Mouse (Mus musculus): Measurements from ENCODE around the gene Gm13272. TPM values are rescaled to one million over a fixed set of nuclear protein-coding genes. Genes with fewer than 3 reads are reported as not detected.
"Not testable (repeated sequence)": the region's sequence is repeated elsewhere in the genome, so short reads cannot be mapped to it uniquely, and the experiment has no call there.

Gene Gm13272
- not detected in 2 replicates for total RNA-seq (2017)

- ATAC-seq (replicated peaks; ENCODE audit: low read depth, poor library complexity, severe bottlenecking): not testable (repeated sequence)
Measured at GRCm38 (mm10) chr4:88779550-88779949, at the start of gene Gm13272. TSS of gene Gm13272 (plus strand) at chr4:88779850.

GRCm38 (mm10) chr4:88738480-88738879 lies 41.2 kb upstream of the Gm13272 start:
- peak; percentile 72 for ATAC-seq (replicated peaks; ENCODE audit: low read depth, poor library complexity, severe bottlenecking)

GRCm38 (mm10) chr4:88739036-88739435 lies 40.6 kb upstream of the Gm13272 start:
- ATAC-seq (replicated peaks; ENCODE audit: low read depth, poor library complexity, severe bottlenecking): peak; percentile 55

GRCm38 (mm10) chr4:88741426-88741825 lies 38.2 kb upstream of the Gm13272 start:
- ATAC-seq (replicated peaks; ENCODE audit: low read depth, poor library complexity, severe bottlenecking): peak; percentile 67

GRCm38 (mm10) chr4:88742771-88743371 lies 36.8 kb upstream of the Gm13272 start:
- peak; percentile 45 for ATAC-seq (replicated peaks; ENCODE audit: low read depth, poor library complexity, severe bottlenecking)

GRCm38 (mm10) chr4:88744207-88744606 lies 35.4 kb upstream of the Gm13272 start:
- no peak for ATAC-seq (replicated peaks; ENCODE audit: low read depth, poor library complexity, severe bottlenecking)

GRCm38 (mm10) chr4:88749926-88750325 lies 29.7 kb upstream of the Gm13272 start:
- no peak for ATAC-seq (replicated peaks; ENCODE audit: low read depth, poor library complexity, severe bottlenecking)

- ATAC-seq (replicated peaks; ENCODE audit: low read depth, poor library complexity, severe bottlenecking): 0 out of 2 replicates have a peak, but pooled peaks have one; percentile 31
Measured at GRCm38 (mm10) chr4:88754818-88755340, 24.8 kb upstream of the Gm13272 start, which contains the start of gene Gm13271. TSS of gene Gm13271 (plus strand) at chr4:88754868.

GRCm38 (mm10) chr4:88756581-88757513 lies 22.8 kb upstream of the Gm13272 start:
- not testable (repeated sequence) for ATAC-seq (replicated peaks; ENCODE audit: low read depth, poor library complexity, severe bottlenecking)

GRCm38 (mm10) chr4:88757628-88758031 lies 22.0 kb upstream of the Gm13272 start:
- peak; percentile 100 for ATAC-seq (replicated peaks; ENCODE audit: low read depth, poor library complexity, severe bottlenecking)

- ATAC-seq (replicated peaks; ENCODE audit: low read depth, poor library complexity, severe bottlenecking): not testable (repeated sequence)
Measured at GRCm38 (mm10) chr4:88758751-88759150, 20.9 kb upstream of the Gm13272 start.

GRCm38 (mm10) chr4:88759610-88760268 lies 19.9 kb upstream of the Gm13272 start, which contains the start of gene Gm13283:
TSS of gene Gm13283 (plus strand) at chr4:88760119.
- ATAC-seq (replicated peaks; ENCODE audit: low read depth, poor library complexity, severe bottlenecking): not testable (repeated sequence)

- not testable (repeated sequence) for ATAC-seq (replicated peaks; ENCODE audit: low read depth, poor library complexity, severe bottlenecking)
Measured at GRCm38 (mm10) chr4:88760431-88760830, 19.2 kb upstream of the Gm13272 start.

- not testable (repeated sequence) for ATAC-seq (replicated peaks; ENCODE audit: low read depth, poor library complexity, severe bottlenecking)
Measured at GRCm38 (mm10) chr4:88761776-88762175, 17.9 kb upstream of the Gm13272 start.

GRCm38 (mm10) chr4:88762341-88762740 lies 17.3 kb upstream of the Gm13272 start:
- ATAC-seq (replicated peaks; ENCODE audit: low read depth, poor library complexity, severe bottlenecking): not testable (repeated sequence)

GRCm38 (mm10) chr4:88763384-88764018 lies 16.1 kb upstream of the Gm13272 start:
- peak; percentile 92 for ATAC-seq (replicated peaks; ENCODE audit: low read depth, poor library complexity, severe bottlenecking)

GRCm38 (mm10) chr4:88773534-88773933 lies 6.1 kb upstream of the Gm13272 start, which contains the start of gene Gm13290:
TSS of gene Gm13290 (plus strand) at chr4:88773834.
- not testable (repeated sequence) for ATAC-seq (replicated peaks; ENCODE audit: low read depth, poor library complexity, severe bottlenecking)

GRCm38 (mm10) chr4:88776622-88777021 lies 3.0 kb upstream of the Gm13272 start, which contains the start of gene Gm13289:
TSS of gene Gm13289 (plus strand) at chr4:88776922.
- ATAC-seq (replicated peaks; ENCODE audit: low read depth, poor library complexity, severe bottlenecking): not testable (repeated sequence)

- ATAC-seq (replicated peaks; ENCODE audit: low read depth, poor library complexity, severe bottlenecking): not testable (repeated sequence)
Measured at GRCm38 (mm10) chr4:88780320-88780719, 670 bp downstream of the Gm13272 start.

Data from common myeloid progenitor, adult 5-6 weeks (primary cell).